Mouse (Mus musculus) liver, embryonic 13.5 days (tissue): ENCODE data around the gene Slc35e1. TPM values are rescaled to one million over a fixed set of nuclear protein-coding genes. Genes with fewer than 3 reads are reported as not detected.
A peak's percentile ranks its signal among the peaks of the same experiment; 100 is the strongest.

Experiments
- ATAC-seq: fragments of 200-750 bp; cut with Nextera tagmentation; 2 replicates; pipeline ENCODE4 v1.8.0; 2017; ENCODE audit warnings: low read depth, mild to moderate bottlenecking, moderate number of reproducible peaks, moderate library complexity
- DNase-seq: peaks from one replicate; pipeline ENCODE4 v3.0.0; 2022
- H3K27ac ChIP-seq: fragments of 300-500 bp; sonication (generic); 2 replicates; pipeline ENCODE4 v1.5.1; 2015; ENCODE audit warnings: moderate library complexity, mild to moderate bottlenecking, inconsistent platforms
- H3K27me3 ChIP-seq: fragments of 300-500 bp; sonication (generic); 2 replicates; pipeline ENCODE4 v1.6.1; 2015; ENCODE audit warnings: mild to moderate bottlenecking, inconsistent platforms
- H3K36me3 ChIP-seq: fragments of 300-500 bp; sonication (generic); 2 replicates; pipeline ENCODE4 v1.6.1; 2015; ENCODE audit warnings: mild to moderate bottlenecking, inconsistent platforms
- H3K4me1 ChIP-seq: fragments of 300-500 bp; sonication (generic); replicated peaks from 2 replicates; pipeline ENCODE4 v1.6.1; 2015; ENCODE audit warnings: inconsistent platforms
- H3K4me2 ChIP-seq: fragments of 300-500 bp; sonication (generic); 2 replicates; pipeline ENCODE4 v1.6.1; 2015; ENCODE audit warnings: inconsistent platforms, mild to moderate bottlenecking, moderate library complexity
- H3K4me3 ChIP-seq: fragments of 300-500 bp; sonication (generic); replicated peaks from 2 replicates; pipeline ENCODE4 v1.5.1; 2015; ENCODE audit warnings: mild to moderate bottlenecking, inconsistent platforms
- H3K9ac ChIP-seq: fragments of 300-500 bp; sonication (generic); 2 replicates; pipeline ENCODE4 v1.6.1; 2015; ENCODE audit warnings: mild to moderate bottlenecking, inconsistent platforms
- H3K9me3 ChIP-seq: fragments of 300-500 bp; sonication (generic); replicated peaks from 2 replicates; pipeline ENCODE4 v1.6.1; 2016; ENCODE audit warnings: inconsistent platforms
- WGBS: fragments of 180-500 bp; shearing (Covaris S2); methylation state at CpG from one replicate; pipeline ENCODE4 v1.1.7; 2015; ENCODE audit not compliant: insufficient replicate concordance; 5-methylcytosine and 5-hydroxymethylcytosine counted together
- polyA plus RNA-seq: library from polyadenylated mRNA; unstranded; fragments of >200 nt; fragmentation: Nextera tagmentation; extraction: Ambion mirVana; gene quantifications from 2 replicates; pipeline ENCODE4 v1.2.1, GENCODE M21; 2015

The Slc35e1 gene
- polyA plus RNA-seq = 6.1 and 6.4 TPM in 2 replicates

DNA sequence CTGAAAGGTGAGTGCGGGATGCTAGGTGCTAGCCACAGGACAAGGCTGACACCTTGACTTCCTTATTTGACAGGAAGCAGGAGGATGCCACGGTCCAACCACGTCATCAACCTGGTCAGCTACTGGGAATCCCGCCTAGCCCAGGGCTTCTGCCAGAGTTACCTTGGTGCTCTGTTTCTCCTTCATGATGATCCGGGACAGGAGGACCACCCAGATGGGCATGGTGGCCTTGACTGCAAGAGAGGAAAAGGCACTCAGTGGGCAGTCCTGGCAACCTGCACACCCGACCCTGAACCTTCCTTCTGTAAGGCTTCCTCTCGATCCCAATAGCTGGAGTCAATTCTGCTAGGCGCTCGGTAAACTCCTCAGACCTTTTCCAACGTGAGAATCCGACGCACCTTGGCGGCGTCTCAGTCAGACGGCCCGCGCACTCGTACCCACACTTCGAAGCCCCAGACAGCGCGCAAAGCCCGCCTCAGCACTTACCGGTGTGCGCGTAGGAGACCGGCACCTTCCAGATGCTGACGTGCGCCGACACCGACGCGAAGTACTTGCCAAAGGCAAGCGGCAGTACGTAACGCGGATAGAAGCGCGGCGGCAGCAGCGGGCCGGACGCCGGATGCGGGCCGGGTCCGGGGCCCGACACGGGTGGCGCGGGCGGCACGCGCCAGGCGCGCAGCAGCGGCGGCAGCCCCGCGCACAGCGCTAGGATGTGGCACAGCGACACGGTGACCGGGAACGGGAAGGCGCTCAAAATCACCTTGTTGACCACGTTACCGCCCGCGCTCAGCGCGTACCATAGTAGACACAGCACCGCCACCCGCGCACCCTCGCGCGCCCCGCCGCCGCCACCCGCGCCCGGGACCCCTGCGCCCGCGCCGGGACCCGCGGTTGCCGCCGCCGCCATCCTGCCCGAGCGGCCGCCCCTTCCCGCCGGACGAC lies at the start of gene Slc35e1:
TSS of gene Slc35e1 (minus strand) at position 935 of the 942 bp plus-strand sequence.
- Histone ChIP-seq H3K9ac (peak within 1 kb of the TSS; percentile 94), H3K27ac (peak within 1 kb of the TSS; percentile 87), H3K4me2 (peak within 1 kb of the TSS; percentile 91), H3K36me3 (peaks cover 57% of the 10 kb centered on the region), H3K9me3 (no peaks in the 10 kb centered on the region), H3K4me1 (peaks cover 65% of the 10 kb centered on the region), H3K4me3 (peak within 1 kb of the TSS; percentile 98), H3K27me3 (no peaks in the 10 kb centered on the region)
- ATAC-seq = peak; percentile 32
- DNase-seq = no peak
- 1% methylated on average over 82 of the region's 98 CpGs for WGBS

DNA sequence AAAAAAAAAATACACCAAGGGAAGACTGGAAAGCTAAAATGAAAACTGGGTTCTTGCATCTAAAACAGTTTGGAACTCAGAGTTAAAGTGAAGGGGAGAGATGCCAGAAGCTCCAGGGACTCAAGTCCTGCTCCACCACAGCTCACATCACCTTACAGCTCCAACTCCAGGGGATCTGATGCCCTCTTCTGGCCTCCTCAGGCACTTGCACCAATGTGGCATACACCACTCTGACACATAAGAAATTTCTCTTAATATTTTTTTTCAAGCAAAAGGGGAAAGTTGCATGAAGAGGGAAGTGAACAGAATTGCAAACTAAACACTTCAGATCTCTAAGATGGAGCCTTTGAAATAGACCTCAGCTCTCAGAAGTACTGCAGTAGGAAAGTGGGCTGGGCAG lies 46.8 kb upstream of the Slc35e1 start:
- Histone ChIP-seq H3K9me3 (no peaks in the 10 kb centered on the region), H3K4me1 (peaks cover 41% of the 10 kb centered on the region), H3K27me3 (no peaks in the 10 kb centered on the region), H3K4me3 (no peak overlapping the region), H3K4me2 (no peak overlapping the region), H3K36me3 (peaks cover 22% of the 10 kb centered on the region), H3K27ac (no peak overlapping the region), H3K9ac (no peak overlapping the region)
- ATAC-seq = no peak
- DNase-seq = no peak

DNA sequence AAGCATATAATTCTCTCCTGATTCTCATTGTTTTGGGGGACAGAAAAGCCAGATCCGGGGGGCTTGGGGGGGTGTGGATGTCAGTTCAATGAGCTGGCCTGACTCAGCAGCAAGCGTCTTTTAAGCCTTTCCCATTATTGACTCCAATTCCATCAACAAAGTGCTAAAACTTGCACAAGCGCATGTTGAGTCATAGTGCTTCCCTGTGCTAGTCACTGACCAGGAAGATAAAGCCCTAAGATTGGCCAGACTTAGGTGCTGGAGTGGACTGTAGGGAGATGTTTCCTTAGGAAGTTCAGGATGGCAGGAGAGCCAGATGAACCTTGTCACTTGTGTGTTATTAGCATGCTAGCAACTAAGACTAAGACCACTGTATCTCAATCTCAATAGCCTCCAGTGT lies 42.5 kb upstream of the Slc35e1 start:
- H3K27me3 ChIP-seq = no peaks in the 10 kb centered on the region
- ATAC-seq = no peak
- no peak overlapping the region for H3K4me2 ChIP-seq
- H3K9ac ChIP-seq = no peak overlapping the region
- H3K27ac ChIP-seq = no peak overlapping the region
- WGBS = 79% methylated on average over 3 of the region's 3 CpGs
- no peak overlapping the region for H3K4me3 ChIP-seq
- no peaks in the 10 kb centered on the region for H3K9me3 ChIP-seq
- H3K4me1 ChIP-seq = peaks cover 15% of the 10 kb centered on the region
- peaks cover 10% of the 10 kb centered on the region for H3K36me3 ChIP-seq
- DNase-seq = no peak

DNA sequence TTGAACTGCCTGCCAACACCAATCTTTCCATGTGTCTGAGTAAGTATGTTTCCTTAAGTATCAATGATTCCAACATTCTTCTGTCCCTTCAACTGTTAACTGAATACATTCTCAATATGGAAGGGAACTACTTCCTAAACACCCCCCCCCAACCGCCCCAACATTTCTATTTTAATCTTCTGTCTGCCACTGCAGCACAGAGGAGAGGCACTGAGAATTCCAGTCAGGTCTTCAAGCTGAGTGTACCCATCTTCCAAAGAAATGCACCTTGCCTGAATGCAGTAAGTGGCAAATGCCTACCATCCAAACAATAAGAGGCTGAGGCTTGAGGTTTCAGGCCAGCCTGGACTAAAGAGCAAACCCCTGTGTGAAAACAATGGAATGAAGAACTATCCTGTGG lies 39.7 kb upstream of the Slc35e1 start:
- H3K27me3 ChIP-seq = no peaks in the 10 kb centered on the region
- no peaks in the 10 kb centered on the region for H3K9me3 ChIP-seq
- H3K4me2 ChIP-seq = no peak overlapping the region
- DNase-seq (no peak), ATAC-seq (no peak)
- no peak overlapping the region for H3K27ac ChIP-seq
- no peak overlapping the region for H3K9ac ChIP-seq
- H3K4me1 ChIP-seq = 0 out of 2 replicates have a peak, but pooled peaks cover 7% of the 10 kb centered on the region
- 65% methylated on average over 1 of the region's 1 CpGs for WGBS
- H3K4me3 ChIP-seq = no peak overlapping the region
- H3K36me3 ChIP-seq = peaks cover 12% of the 10 kb centered on the region

DNA sequence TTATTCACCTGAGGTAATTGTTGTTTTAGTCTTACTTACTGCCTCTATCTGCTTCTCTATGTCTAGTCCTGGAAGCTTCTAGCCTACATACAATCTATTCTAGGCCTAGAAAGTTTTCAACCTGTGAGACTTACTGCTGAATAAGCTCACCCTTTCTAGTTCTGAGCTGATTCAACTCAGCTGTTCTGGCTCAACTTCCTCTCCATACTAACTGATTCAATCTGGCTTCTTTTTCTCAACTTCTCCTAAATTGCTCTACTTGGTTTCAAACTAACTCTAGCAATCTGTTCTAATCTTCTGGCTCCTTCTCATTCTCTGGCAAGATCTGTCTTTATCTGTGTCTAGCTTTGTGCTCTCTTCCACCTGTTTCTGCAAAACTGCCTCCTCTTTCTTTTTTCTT lies 29.5 kb upstream of the Slc35e1 start:
- Histone ChIP-seq H3K27ac (no peak overlapping the region), H3K9me3 (no peaks in the 10 kb centered on the region), H3K4me1 (peaks cover 30% of the 10 kb centered on the region), H3K9ac (no peak overlapping the region), H3K4me3 (no peak overlapping the region), H3K4me2 (no peak overlapping the region), H3K36me3 (peaks cover 6% of the 10 kb centered on the region), H3K27me3 (no peaks in the 10 kb centered on the region)
- DNase-seq = no peak
- no peak for ATAC-seq

GRCm38 (mm10) chr8:72517421-72517988 lies 25.1 kb upstream of the Slc35e1 start:
- H3K9ac ChIP-seq = no peak overlapping the region
- no peak for ATAC-seq
- H3K27ac ChIP-seq = no peak overlapping the region
- peaks cover 35% of the 10 kb centered on the region for H3K4me1 ChIP-seq
- H3K36me3 ChIP-seq = peaks cover 10% of the 10 kb centered on the region
- no peak overlapping the region for H3K4me3 ChIP-seq
- no peak for DNase-seq
- H3K4me2 ChIP-seq = no peak overlapping the region
- 56% methylated on average over 7 of the region's 7 CpGs for WGBS
- H3K9me3 ChIP-seq = no peaks in the 10 kb centered on the region
- H3K27me3 ChIP-seq = no peaks in the 10 kb centered on the region

GRCm38 (mm10) chr8:72513158-72513557 lies 20.7 kb upstream of the Slc35e1 start:
- WGBS = 48% methylated on average over 1 of the region's 1 CpGs
- Histone ChIP-seq H3K4me3 (no peak overlapping the region), H3K4me1 (peaks cover 26% of the 10 kb centered on the region), H3K27ac (no peak overlapping the region), H3K9me3 (no peaks in the 10 kb centered on the region), H3K27me3 (no peaks in the 10 kb centered on the region), H3K36me3 (peaks cover 10% of the 10 kb centered on the region), H3K9ac (no peak overlapping the region), H3K4me2 (no peak overlapping the region)
- ATAC-seq (no peak), DNase-seq (no peak)

DNA sequence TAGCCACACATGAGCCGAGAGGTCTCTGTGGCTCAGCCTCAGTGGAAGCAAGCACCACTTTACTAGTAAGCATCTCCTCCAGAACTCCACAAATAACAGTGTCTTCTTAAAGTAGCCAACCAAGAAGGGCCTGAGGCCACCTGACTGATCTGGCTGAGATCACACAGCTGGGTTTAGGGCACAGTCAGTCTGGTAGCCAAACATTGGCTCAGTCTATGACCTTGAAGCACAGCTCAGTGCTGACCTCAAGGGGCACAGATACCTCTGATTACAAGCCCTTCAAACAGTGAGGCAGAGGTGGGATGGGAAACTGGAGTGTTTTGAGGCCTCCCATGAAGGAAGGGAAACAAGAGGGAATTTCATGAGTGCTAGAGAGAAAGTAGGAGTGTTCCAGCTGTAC lies 20.2 kb upstream of the Slc35e1 start:
- Histone ChIP-seq H3K36me3 (peaks cover 10% of the 10 kb centered on the region), H3K9ac (no peak overlapping the region), H3K9me3 (no peaks in the 10 kb centered on the region), H3K4me2 (no peak overlapping the region), H3K4me3 (no peak overlapping the region), H3K27ac (no peak overlapping the region), H3K27me3 (no peaks in the 10 kb centered on the region), H3K4me1 (peaks cover 26% of the 10 kb centered on the region)
- DNase-seq (no peak), ATAC-seq (no peak)
- 85% methylated on average over 1 of the region's 1 CpGs for WGBS

- Histone ChIP-seq H3K27ac (no peak overlapping the region), H3K4me1 (peaks cover 62% of the 10 kb centered on the region), H3K36me3 (peaks cover 4% of the 10 kb centered on the region; the same call in 1 of the 2 replicates), H3K4me3 (no peak overlapping the region), H3K9ac (0 out of 2 replicates have a peak overlapping the region, but pooled peaks have one; percentile 19), H3K9me3 (no peaks in the 10 kb centered on the region), H3K4me2 (no peak overlapping the region), H3K27me3 (no peaks in the 10 kb centered on the region)
- WGBS = 77% methylated on average over 1 of the region's 1 CpGs
- no peak for DNase-seq
- ATAC-seq = no peak
These were observed 15.1 kb upstream of the Slc35e1 start for GRCm38 (mm10) chr8:72507505-72507904.

DNA sequence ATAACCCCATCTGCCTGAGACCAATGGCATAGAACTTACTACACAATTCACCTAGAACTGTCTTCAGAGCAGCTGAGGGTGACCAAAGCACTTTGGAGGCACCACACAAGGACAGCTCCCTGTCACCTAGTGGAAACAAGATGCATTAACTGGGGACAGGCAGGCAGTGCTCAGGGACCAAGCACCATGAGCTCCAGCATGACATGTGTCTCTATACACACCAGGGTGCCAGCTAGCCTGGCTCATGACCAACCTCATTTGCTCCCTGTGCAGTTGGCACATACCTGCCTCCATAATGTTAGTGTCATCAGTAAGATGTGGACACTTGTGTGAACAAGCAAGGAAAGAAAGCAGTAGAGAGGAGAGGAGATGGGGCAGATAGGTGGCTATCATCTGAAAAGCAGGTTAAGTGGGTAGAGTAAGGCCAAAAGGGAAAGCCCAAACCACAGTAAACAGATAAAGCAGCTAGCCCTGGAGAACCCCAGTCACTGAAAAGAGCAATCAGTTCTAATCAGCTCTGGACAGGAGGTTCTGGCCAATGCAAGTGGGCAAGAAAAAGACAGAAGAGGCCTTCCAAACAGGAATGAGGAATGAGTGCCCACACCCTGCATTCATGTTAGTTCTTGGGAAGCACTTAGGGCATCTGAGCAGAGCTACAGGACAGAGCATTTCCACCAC lies 12.4 kb upstream of the Slc35e1 start:
- Histone ChIP-seq H3K9ac (0 out of 2 replicates have a peak overlapping the region, but pooled peaks have one; percentile 28), H3K4me3 (no peak overlapping the region), H3K27ac (peak overlapping the region; percentile 45), H3K9me3 (no peaks in the 10 kb centered on the region), H3K36me3 (peaks cover 9% of the 10 kb centered on the region), H3K4me2 (0 out of 2 replicates have a peak overlapping the region, but pooled peaks have one; percentile 18), H3K4me1 (peaks cover 66% of the 10 kb centered on the region), H3K27me3 (no peaks in the 10 kb centered on the region)
- DNase-seq (no peak), ATAC-seq (peak; percentile 57)

GRCm38 (mm10) chr8:72504137-72504536 lies 11.7 kb upstream of the Slc35e1 start:
- Histone ChIP-seq H3K4me2 (no peak overlapping the region), H3K27me3 (no peaks in the 10 kb centered on the region), H3K36me3 (peaks cover 16% of the 10 kb centered on the region), H3K9me3 (no peaks in the 10 kb centered on the region), H3K4me1 (peaks cover 72% of the 10 kb centered on the region), H3K9ac (peak overlapping the region; percentile 36), H3K27ac (0 out of 2 replicates have a peak overlapping the region, but pooled peaks have one; percentile 29), H3K4me3 (no peak overlapping the region)
- no peak for DNase-seq
- ATAC-seq = no peak
